ENCODE assay signal across 18 mouse cellular contexts in genomic region chr17:27036465-27036864, GRCm38 (mm10). TPM values are rescaled to one million over a fixed set of nuclear protein-coding genes. Genes with fewer than 3 reads are reported as not detected.
DNase-seq lines count a peak whose midpoint lies in the region; ATAC-seq lines count a peak whose summit lies in the region.
"Had no signal": no experiment of that assay in that cellular context is flagged by ENCODE, and none has a peak within 500 bp of the region (broad histone marks: within the 10 kb centered on the region; RNA-seq: fewer than 3 reads in every experiment).

No protein-coding gene starts in this region.

- peaks cover 61% of the 10 kb centered on the region for H3K4me1 ChIP-seq in forebrain, embryonic 10.5 days
- peaks cover 32% of the 10 kb centered on the region for H3K4me1 ChIP-seq in forebrain, embryonic 12.5 days
- peaks cover 31% of the 10 kb centered on the region for H3K4me1 ChIP-seq in hindbrain, embryonic 13.5 days (replicated peaks)
- peaks cover 8% of the 10 kb centered on the region for H3K4me1 ChIP-seq in hindbrain, embryonic 11.5 days (replicated peaks; ENCODE audit: control insufficient read depth, insufficient read depth, low read length)
- H3K4me1 ChIP-seq in embryonic facial prominence, embryonic 14.5 days (ENCODE audit: control insufficient read depth, insufficient read depth, low read length) = peaks cover 29% of the 10 kb centered on the region

- peaks cover 28% of the 10 kb centered on the region for H3K27me3 ChIP-seq in forebrain, embryonic 10.5 days (ENCODE audit: poor library complexity, severe bottlenecking)
- peaks cover 10% of the 10 kb centered on the region for H3K27me3 ChIP-seq in forebrain, embryonic 12.5 days
- H3K27me3 ChIP-seq in hindbrain, embryonic 13.5 days = no peaks in the 10 kb centered on the region
- H3K27me3 ChIP-seq in hindbrain, embryonic 11.5 days (ENCODE audit: control insufficient read depth, insufficient read depth, low read length) = no peaks in the 10 kb centered on the region
- no peaks in the 10 kb centered on the region for H3K27me3 ChIP-seq in embryonic facial prominence, embryonic 14.5 days (replicated peaks; ENCODE audit: control insufficient read depth, insufficient read depth, low read length)
- H3K27me3 ChIP-seq: midbrain, embryonic 15.5 days had no signal

- ATAC-seq in forebrain, embryonic 12.5 days (ENCODE audit: low FRiP score) = no peak
- no peak for ATAC-seq in hindbrain, embryonic 13.5 days (ENCODE audit: low FRiP score)
- ATAC-seq in hindbrain, embryonic 11.5 days (ENCODE audit: low FRiP score) = no peak
- ATAC-seq in embryonic facial prominence, embryonic 14.5 days (ENCODE audit: low read depth) = no peak
- ATAC-seq: forebrain, embryonic 14.5 days; inflammation-experienced regulatory T-cells, adult 6 months; liver, postnatal 0 days; midbrain, embryonic 15.5 days had no signal

- DNase-seq in forebrain, embryonic 10.5 days (ENCODE audit: extremely low spot score, low spot score) = no peak
- no peak for DNase-seq in hindbrain, embryonic 11.5 days (ENCODE audit: low spot score)
- no peak for DNase-seq in embryonic facial prominence, embryonic 14.5 days (ENCODE audit: low spot score)
- DNase-seq in lung, postnatal 14 days = peak; percentile 49
- no peak for DNase-seq in B cell, adult 2 months
- no peak for DNase-seq in gastrocnemius, postnatal 4 days (ENCODE audit: low spot score in 2 of 2)
- DNase-seq: cerebellum, adult 8-10 months; embryo, embryonic 11 days; gastrocnemius, postnatal 25 days; layer of hippocampus, adult 9-11 months; left cerebral cortex, postnatal 4 days; liver, postnatal 0 days; right cerebral cortex, postnatal 14 days had no signal

- no peaks in the 10 kb centered on the region for H3K36me3 ChIP-seq in forebrain, embryonic 10.5 days (replicated peaks)
- H3K36me3 ChIP-seq in forebrain, embryonic 12.5 days (replicated peaks) = no peaks in the 10 kb centered on the region
- H3K36me3 ChIP-seq in hindbrain, embryonic 13.5 days = no peaks in the 10 kb centered on the region
- no peaks in the 10 kb centered on the region for H3K36me3 ChIP-seq in hindbrain, embryonic 11.5 days (ENCODE audit: control insufficient read depth, insufficient read depth, low read length)
- no peaks in the 10 kb centered on the region for H3K36me3 ChIP-seq in embryonic facial prominence, embryonic 14.5 days (ENCODE audit: control insufficient read depth, insufficient read depth, low read length)
- H3K36me3 ChIP-seq: midbrain, embryonic 15.5 days had no signal

- H3K27ac ChIP-seq in forebrain, embryonic 10.5 days = peak overlapping the region; percentile 56
- no peak overlapping the region for H3K27ac ChIP-seq in forebrain, embryonic 12.5 days
- H3K27ac ChIP-seq in hindbrain, embryonic 13.5 days = peak overlapping the region; percentile 18; the same call in 1 of the 2 replicates
- H3K27ac ChIP-seq in hindbrain, embryonic 11.5 days (ENCODE audit: low read depth, low read length) = no peak overlapping the region
- no peak overlapping the region for H3K27ac ChIP-seq in embryonic facial prominence, embryonic 14.5 days (replicated peaks; ENCODE audit: low read depth, low read length)
- H3K27ac ChIP-seq: midbrain, embryonic 15.5 days had no signal

- no peak overlapping the region for H3K9ac ChIP-seq in forebrain, embryonic 12.5 days
- H3K9ac ChIP-seq in hindbrain, embryonic 13.5 days = no peak overlapping the region
- H3K9ac ChIP-seq in hindbrain, embryonic 11.5 days (ENCODE audit: low read depth, low read length) = no peak overlapping the region
- H3K9ac ChIP-seq in embryonic facial prominence, embryonic 14.5 days (ENCODE audit: low read depth, low read length) = peak overlapping the region; percentile 6; the same call in 1 of the 2 replicates
- H3K9ac ChIP-seq: liver, postnatal 0 days; midbrain, embryonic 15.5 days had no signal

- H3K4me3 ChIP-seq in forebrain, embryonic 10.5 days = no peak overlapping the region
- no peak overlapping the region for H3K4me3 ChIP-seq in forebrain, embryonic 12.5 days (replicated peaks)
- H3K4me3 ChIP-seq in hindbrain, embryonic 13.5 days = no peak overlapping the region
- no peak overlapping the region for H3K4me3 ChIP-seq in hindbrain, embryonic 11.5 days (ENCODE audit: low read depth, low read length)
- no peak overlapping the region for H3K4me3 ChIP-seq in embryonic facial prominence, embryonic 14.5 days (ENCODE audit: low read depth, low read length)
- H3K4me3 ChIP-seq: midbrain, embryonic 15.5 days had no signal

- no peaks in the 10 kb centered on the region for H3K9me3 ChIP-seq in forebrain, embryonic 10.5 days
- H3K9me3 ChIP-seq in forebrain, embryonic 12.5 days = no peaks in the 10 kb centered on the region
- H3K9me3 ChIP-seq in hindbrain, embryonic 13.5 days = no peaks in the 10 kb centered on the region
- H3K9me3 ChIP-seq in hindbrain, embryonic 11.5 days (ENCODE audit: control insufficient read depth, low read length) = no peaks in the 10 kb centered on the region
- no peaks in the 10 kb centered on the region for H3K9me3 ChIP-seq in embryonic facial prominence, embryonic 14.5 days (ENCODE audit: control insufficient read depth, low read length)
- H3K9me3 ChIP-seq: midbrain, embryonic 15.5 days had no signal

- 72% methylated on average over 7 of the region's 7 CpGs for WGBS in forebrain, embryonic 10.5 days
- 69% methylated on average over 7 of the region's 7 CpGs for WGBS in forebrain, embryonic 12.5 days
- 78% methylated on average over 7 of the region's 7 CpGs for WGBS in hindbrain, embryonic 13.5 days
- WGBS in hindbrain, embryonic 11.5 days = 69% methylated on average over 7 of the region's 7 CpGs
- WGBS in embryonic facial prominence, embryonic 14.5 days = 70% methylated on average over 7 of the region's 7 CpGs

- H3K4me2 ChIP-seq in forebrain, embryonic 12.5 days = no peak overlapping the region
- no peak overlapping the region for H3K4me2 ChIP-seq in hindbrain, embryonic 13.5 days
- H3K4me2 ChIP-seq in hindbrain, embryonic 11.5 days (replicated peaks; ENCODE audit: low read depth, low read length) = no peak overlapping the region
- no peak overlapping the region for H3K4me2 ChIP-seq in embryonic facial prominence, embryonic 14.5 days (ENCODE audit: low read depth, low read length)
- H3K4me2 ChIP-seq: midbrain, embryonic 15.5 days had no signal

RNA-seq across cellular contexts. Expression of gene Bak1, which starts 7.7 kb away (rescaled TPM):
- polyA plus RNA-seq in forebrain, embryonic 10.5 days (2016; fragmentation: Nextera tagmentation; extraction: Ambion mirVana) = 3.1 and 3.4 TPM in 2 replicates
- polyA plus RNA-seq in forebrain, embryonic 12.5 days (2016; fragmentation: Nextera tagmentation; extraction: Ambion mirVana) = 3.0 and 3.1 TPM in 2 replicates
- polyA plus RNA-seq in hindbrain, embryonic 13.5 days (2015; fragmentation: Nextera tagmentation; extraction: Ambion mirVana) = 2.5 and 3.1 TPM in 2 replicates
- 7.4 and 9.5 TPM in 2 replicates for polyA plus RNA-seq in hindbrain, embryonic 11.5 days (2014; fragmentation: Nextera tagmentation; extraction: Ambion mirVana)
- polyA plus RNA-seq in embryonic facial prominence, embryonic 14.5 days (2014; fragmentation: Nextera tagmentation; extraction: Ambion mirVana) = 9.0 and 9.8 TPM in 2 replicates
- 10 to 100 TPM; 30.2 to 35.2 TPM for total RNA-seq in gastrocnemius, postnatal 4 days (2021)

RNA-seq across cellular contexts. Expression of gene Itpr3, which starts 20.6 kb away (rescaled TPM):
- polyA plus RNA-seq in forebrain, embryonic 10.5 days (2016; fragmentation: Nextera tagmentation; extraction: Ambion mirVana) = 1.6 TPM in 2 replicates
- polyA plus RNA-seq in forebrain, embryonic 12.5 days (2016; fragmentation: Nextera tagmentation; extraction: Ambion mirVana) = 1.6 and 3.3 TPM in 2 replicates
- 1.1 and 1.2 TPM in 2 replicates for polyA plus RNA-seq in hindbrain, embryonic 13.5 days (2015; fragmentation: Nextera tagmentation; extraction: Ambion mirVana)
- 1.2 and 1.3 TPM in 2 replicates for polyA plus RNA-seq in hindbrain, embryonic 11.5 days (2014; fragmentation: Nextera tagmentation; extraction: Ambion mirVana)
- polyA plus RNA-seq in embryonic facial prominence, embryonic 14.5 days (2014; fragmentation: Nextera tagmentation; extraction: Ambion mirVana) = 5.0 and 5.5 TPM in 2 replicates
- total RNA-seq in gastrocnemius, postnatal 4 days (2021) = 1 to 10 TPM; 8.7 to 9.1 TPM

Comparison
In these comparisons a context has a peak if more than half of its experiments do, and no peak if none do; other contexts are left out.
1. H3K27ac ChIP-seq: peak in forebrain, embryonic 10.5 days (single experiment) and hindbrain, embryonic 13.5 days (single experiment); none in forebrain, embryonic 12.5 days (single experiment), hindbrain, embryonic 11.5 days (single experiment) and embryonic facial prominence, embryonic 14.5 days (single experiment).